Mouse (Mus musculus) induced T-regulatory cell, adult 2 months (primary cell): Measurements from ENCODE around the gene Opa1.

Experiments used
- DNase-seq: peaks from one replicate; pipeline ENCODE4 v3.0.0-alpha.2; 2012; ENCODE audit warnings: low read depth

Opa1 gene

DNA sequence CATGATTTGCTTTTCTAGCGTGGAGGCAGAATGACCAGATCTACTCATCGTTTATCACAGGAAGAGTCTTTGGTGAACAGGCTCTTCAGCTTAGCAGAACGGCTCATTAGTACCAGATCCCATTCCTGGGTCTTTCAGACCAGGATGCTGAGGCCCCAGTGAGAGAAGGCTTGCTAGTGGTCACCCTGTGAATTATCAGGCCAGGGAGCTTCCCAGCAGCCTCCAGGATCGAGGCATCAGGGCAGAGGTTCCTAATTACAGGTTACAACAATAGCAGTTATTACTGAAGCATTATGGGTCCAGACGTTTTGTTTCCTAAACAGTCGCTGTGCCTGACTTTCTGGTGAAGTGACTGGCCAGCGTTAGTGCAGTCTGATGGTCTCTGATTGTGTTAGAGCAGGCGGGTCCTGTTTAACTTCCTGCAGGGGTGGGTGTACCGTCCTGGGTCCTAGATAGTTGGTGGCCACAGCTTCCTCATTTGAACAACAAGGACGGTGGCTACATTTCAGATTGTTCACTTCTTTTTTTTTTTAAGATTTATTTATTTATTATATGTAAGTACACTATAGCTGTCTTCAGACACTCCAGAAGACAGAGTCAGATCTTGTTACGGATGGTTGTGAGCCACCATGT lies 110.2 kb downstream of the Opa1 start:
- DNase-seq, result no peak

DNA sequence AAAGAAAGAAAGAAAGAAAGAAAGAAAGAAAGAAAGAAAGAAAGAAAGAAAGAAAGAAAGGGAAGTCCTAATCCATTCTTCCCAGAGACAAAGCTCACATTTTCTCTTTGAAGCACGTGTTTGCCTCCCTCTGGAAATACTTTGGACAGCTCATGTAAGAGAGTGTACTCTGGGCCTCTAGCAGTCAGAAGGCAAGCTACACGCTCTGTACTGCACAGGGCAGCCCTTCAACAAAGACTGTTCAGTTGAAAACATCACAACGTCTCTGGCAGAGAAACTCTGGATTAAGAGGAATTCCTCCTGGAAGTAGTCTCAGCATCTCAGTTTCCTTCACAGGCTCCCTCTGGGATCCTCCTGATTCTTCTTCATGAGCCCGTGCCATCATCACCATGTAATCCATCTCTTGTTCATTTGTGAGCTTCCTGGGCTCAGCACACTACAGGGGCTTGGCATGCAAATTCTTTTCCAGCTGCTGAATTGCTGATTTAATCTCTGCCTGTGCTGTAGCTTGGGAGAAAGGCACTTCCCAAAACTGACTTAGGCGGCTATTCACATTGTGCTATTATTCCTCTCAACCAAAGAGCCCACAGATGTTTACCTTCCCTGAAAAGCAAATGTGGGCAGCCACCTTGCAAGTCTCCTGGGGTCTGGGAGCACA lies 114.0 kb downstream of the Opa1 start:
- no peak for DNase-seq

DNA sequence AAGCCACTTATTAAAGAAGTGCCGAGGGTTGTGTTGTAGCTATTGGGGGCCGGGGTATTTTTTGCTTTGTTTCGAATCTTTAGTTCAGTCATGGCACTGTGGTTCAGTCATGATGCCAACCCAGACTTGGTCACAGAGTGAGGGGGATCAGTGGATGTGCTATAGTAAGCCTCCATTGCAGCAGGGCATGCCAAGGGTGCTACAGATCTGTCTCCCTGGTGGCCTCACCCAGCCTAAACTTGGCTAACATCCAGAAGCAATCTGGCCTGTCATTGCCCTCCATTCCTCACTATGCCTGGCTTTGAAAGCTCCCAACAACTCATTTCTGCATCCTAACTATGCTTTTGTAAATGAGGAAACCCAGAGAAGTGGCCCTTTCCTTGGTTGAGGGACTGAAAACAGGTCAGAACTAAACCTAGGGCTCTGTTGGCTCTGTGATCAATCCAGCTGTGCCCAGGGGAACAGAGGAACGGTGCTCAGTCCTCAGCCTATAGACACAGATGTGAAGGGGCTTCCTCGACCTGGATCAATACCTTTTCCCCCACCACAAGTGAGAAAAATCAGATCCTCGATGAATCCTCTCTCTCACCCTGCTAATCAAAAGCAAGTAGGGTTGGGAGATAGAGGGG lies 114.8 kb downstream of the Opa1 start:
- DNase-seq, result no peak

DNA sequence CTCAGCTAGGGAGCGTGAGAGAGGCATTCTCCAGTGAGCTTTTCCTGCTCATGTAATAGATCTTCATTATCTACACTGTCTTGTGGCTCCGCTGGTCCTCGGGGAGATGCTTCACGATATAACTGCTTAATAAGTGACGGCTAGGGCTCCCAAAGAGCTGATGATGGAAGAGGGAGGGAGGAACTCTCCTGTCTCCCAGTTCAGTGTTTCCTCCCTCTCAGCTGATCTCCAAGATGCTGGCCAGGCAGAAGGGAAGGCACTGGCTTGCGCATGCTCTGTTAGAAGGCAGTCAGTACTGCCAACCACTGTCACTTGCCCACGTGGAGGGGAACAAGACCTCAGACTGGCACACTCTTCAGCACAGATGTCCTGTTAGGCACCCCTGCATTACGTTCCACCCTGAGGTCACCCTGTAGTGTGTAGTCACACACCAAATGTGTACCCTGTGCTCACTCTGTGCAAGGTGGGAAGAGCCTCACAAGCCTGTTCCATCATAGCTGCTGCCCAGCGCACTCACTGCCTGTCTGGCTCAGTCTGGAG lies 115.4 kb downstream of the Opa1 start:
- DNase-seq, result no peak
